Mouse (Mus musculus) embryonic fibroblast, embryonic 13.5 days (primary cell): ENCODE measurements at regions not wholly inside any gene's neighbourhood (a gene's known extent, or its start where the extent isn't known, plus 50 kb on each side); places are given as distances from the start of the nearest gene placed in this dataset.

ENCODE experiments used
- CTCF ChIP-seq: IDR thresholded peaks from 2 replicates; pipeline ENCODE4 v1.5.1; 2011; ENCODE audit warnings: mild to moderate bottlenecking, control low read depth, low read length, moderate library complexity, borderline replicate concordance; ENCODE audit not compliant: insufficient read depth
- POLR2A ChIP-seq: IDR thresholded peaks from 2 replicates; pipeline ENCODE4 v1.6.1; 2011; ENCODE audit warnings: low read depth, mild to moderate bottlenecking, control low read depth, low read length, moderate library complexity

- TF ChIP-seq POLR2A (no peak), CTCF (no peak)
These were observed 368.5 kb downstream of the Tns1 start for GRCm38 (mm10) chr1:73755791-73756190.
